Mouse (Mus musculus): ENCODE data around the gene Ncaph2.

DNA sequence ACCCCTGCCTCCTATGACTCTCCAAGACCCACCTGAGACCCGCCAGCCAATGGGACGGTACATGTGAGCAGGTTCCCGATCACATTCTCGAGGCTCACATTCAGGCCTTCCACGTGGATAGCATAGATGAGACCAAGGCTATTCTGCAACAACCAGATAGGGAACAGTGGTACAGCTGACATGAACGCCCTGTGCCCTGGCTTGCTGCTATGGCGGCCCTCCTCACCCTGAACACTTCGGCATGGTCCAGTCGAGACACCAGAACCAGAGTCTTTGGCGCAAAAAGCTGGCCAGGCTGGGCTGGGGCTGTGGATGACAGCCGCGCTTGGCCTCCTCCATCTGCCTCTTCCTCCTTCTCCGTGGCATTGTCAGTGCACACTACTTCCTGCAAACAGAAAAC lies 48.1 kb upstream of the Ncaph2 start:
- no peak for TF ChIP-seq POLR2A (IDR thresholded peaks at IDR 0.05; ENCODE audit: low read depth, low read length)
- TF ChIP-seq CTCF (IDR thresholded peaks at IDR 0.05; ENCODE audit: extremely low read depth, insufficient read length, insufficient replicate concordance, low read depth, low read length) = no peak
